Mouse (Mus musculus) brain, adult 2 months (tissue): ENCODE data around the gene Exph5.
A peak's percentile ranks its signal among the peaks of the same experiment; 100 is the strongest.

Experiments used
- DNase-seq: peaks from one replicate; pipeline ENCODE4 v3.0.0; 2011; ENCODE audit warnings: low read depth, low spot score

Gene Exph5

GRCm38 (mm10) chr9:53320894-53321650 is 19.6 kb downstream of the Exph5 start:
- peak; percentile 99 for DNase-seq

GRCm38 (mm10) chr9:53321683-53322082 is 20.2 kb downstream of the Exph5 start:
- no peak for DNase-seq

GRCm38 (mm10) chr9:53323419-53324251 is 22.2 kb downstream of the Exph5 start:
- DNase-seq, result peak; percentile 83

GRCm38 (mm10) chr9:53325363-53326090 is 24.1 kb downstream of the Exph5 start:
- DNase-seq, result no peak

- DNase-seq, result peak; percentile 76
Measured at GRCm38 (mm10) chr9:53328203-53328602, 26.7 kb downstream of the Exph5 start.

GRCm38 (mm10) chr9:53329301-53330206 is 28.1 kb downstream of the Exph5 start:
- no peak for DNase-seq

GRCm38 (mm10) chr9:53330247-53330646 is 28.8 kb downstream of the Exph5 start:
- DNase-seq, result no peak

GRCm38 (mm10) chr9:53333436-53333835 is 32.0 kb downstream of the Exph5 start:
- DNase-seq, result no peak

- no peak for DNase-seq
Measured at GRCm38 (mm10) chr9:53335131-53335530, 33.7 kb downstream of the Exph5 start.

GRCm38 (mm10) chr9:53339603-53340002 is 38.1 kb downstream of the Exph5 start:
- no peak for DNase-seq

GRCm38 (mm10) chr9:53340328-53340916 is 39.0 kb downstream of the Exph5 start:
- DNase-seq, result no peak

GRCm38 (mm10) chr9:53340969-53341368 is 39.5 kb downstream of the Exph5 start:
- peak; percentile 88 for DNase-seq

- peak; percentile 74 for DNase-seq
Measured at GRCm38 (mm10) chr9:53341981-53342380, 40.5 kb downstream of the Exph5 start.

GRCm38 (mm10) chr9:53344646-53345432 is 43.4 kb downstream of the Exph5 start:
- DNase-seq, result peak; percentile 97

- DNase-seq, result no peak
Measured at GRCm38 (mm10) chr9:53345728-53346127, 44.3 kb downstream of the Exph5 start.

GRCm38 (mm10) chr9:53346402-53346801 is 44.9 kb downstream of the Exph5 start:
- DNase-seq, result no peak

GRCm38 (mm10) chr9:53349211-53349610 is 47.7 kb downstream of the Exph5 start:
- peak; percentile 93 for DNase-seq

GRCm38 (mm10) chr9:53350331-53350730 is 48.9 kb downstream of the Exph5 start:
- DNase-seq, result no peak

GRCm38 (mm10) chr9:53351899-53352298 is 50.4 kb downstream of the Exph5 start:
- peak; percentile 52 for DNase-seq

GRCm38 (mm10) chr9:53353161-53353560 is 51.7 kb downstream of the Exph5 start:
- peak; percentile 51 for DNase-seq
